Mouse (Mus musculus) stomach, embryonic 15.5 days (tissue): ENCODE data around the gene Pex5l. TPM values are rescaled to one million over a fixed set of nuclear protein-coding genes. Genes with fewer than 3 reads are reported as not detected.

Experiments
- ATAC-seq: fragments of 200-750 bp; cut with Nextera tagmentation; 2 replicates; pipeline ENCODE4 v1.8.0; 2017; ENCODE audit warnings: low read depth, moderate number of reproducible peaks, moderate TSS enrichment; ENCODE audit not compliant: insufficient read depth, low FRiP score
- H3K27ac ChIP-seq: fragments of 300-500 bp; sonication (generic); 2 replicates; pipeline ENCODE4 v1.5.1; 2015; ENCODE audit warnings: mild to moderate bottlenecking, inconsistent platforms
- H3K27me3 ChIP-seq: fragments of 300-500 bp; sonication (generic); replicated peaks from 2 replicates; pipeline ENCODE4 v1.6.1; 2015; ENCODE audit warnings: inconsistent platforms
- H3K36me3 ChIP-seq: fragments of 300-500 bp; sonication (generic); 2 replicates; pipeline ENCODE4 v1.6.1; 2015; ENCODE audit warnings: inconsistent platforms
- H3K4me1 ChIP-seq: fragments of 300-500 bp; sonication (generic); 2 replicates; pipeline ENCODE4 v1.6.1; 2015; ENCODE audit warnings: inconsistent platforms
- H3K4me2 ChIP-seq: fragments of 300-500 bp; sonication (generic); 2 replicates; pipeline ENCODE4 v1.6.1; 2015; ENCODE audit warnings: mild to moderate bottlenecking, inconsistent platforms
- H3K4me3 ChIP-seq: fragments of 300-500 bp; sonication (generic); replicated peaks from 2 replicates; pipeline ENCODE4 v1.5.1; 2015; ENCODE audit warnings: inconsistent platforms
- H3K9ac ChIP-seq: fragments of 300-500 bp; sonication (generic); 2 replicates; pipeline ENCODE4 v1.6.1; 2015; ENCODE audit warnings: inconsistent platforms
- H3K9me3 ChIP-seq: fragments of 300-500 bp; sonication (generic); 2 replicates; pipeline ENCODE4 v1.6.1; 2016; ENCODE audit warnings: inconsistent platforms
- WGBS: fragments of 180-500 bp; shearing (Covaris S2); methylation state at CpG from one replicate; pipeline ENCODE4 v1.1.7; 2015; 5-methylcytosine and 5-hydroxymethylcytosine counted together
- polyA plus RNA-seq: library from polyadenylated mRNA; unstranded; fragments of >200 nt; fragmentation: Nextera tagmentation; extraction: Ambion mirVana; gene quantifications from 2 replicates; pipeline ENCODE4 v1.2.1, GENCODE M21; 2015

Pex5l gene
- polyA plus RNA-seq, 1 experiment from 2014 or later, result 0.63 TPM

DNA sequence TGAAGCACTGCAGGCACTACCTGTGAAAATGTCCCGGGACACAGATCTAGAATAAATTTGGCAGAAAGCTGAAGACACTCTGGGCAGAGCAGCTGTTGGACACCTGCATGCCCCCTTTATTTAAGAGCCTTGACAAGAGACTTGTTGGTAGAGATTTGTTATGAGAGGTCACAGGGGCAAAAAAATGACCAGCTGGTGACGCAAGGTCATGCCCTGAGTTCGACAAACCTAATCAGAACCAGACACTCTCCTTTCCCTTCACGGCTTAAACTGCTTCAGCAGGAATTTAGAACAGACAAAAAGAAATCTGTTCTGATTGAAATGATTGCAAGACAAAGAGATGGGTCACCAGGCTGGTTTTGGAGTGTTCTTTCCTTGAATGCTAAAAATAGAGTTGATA lies 163.1 kb downstream of the Pex5l start:
- ATAC-seq, result no peak
- no peaks in the 10 kb centered on the region for H3K9me3 ChIP-seq
- whole genome bisulfite sequencing, result 50% methylated on average over 4 of the region's 4 CpGs
- H3K36me3 ChIP-seq, result no peaks in the 10 kb centered on the region
- no peak overlapping the region for H3K4me3 ChIP-seq
- no peak overlapping the region for H3K4me2 ChIP-seq
- H3K4me1 ChIP-seq, result no peaks in the 10 kb centered on the region
- H3K27me3 ChIP-seq, result no peaks in the 10 kb centered on the region
- H3K9ac ChIP-seq, result no peak overlapping the region
- H3K27ac ChIP-seq, result no peak overlapping the region

GRCm38 (mm10) chr3:32979238-32979637 lies 163.8 kb downstream of the Pex5l start:
- Histone ChIP-seq H3K27ac (no peak overlapping the region), H3K4me2 (no peak overlapping the region), H3K4me1 (no peaks in the 10 kb centered on the region), H3K4me3 (no peak overlapping the region), H3K9ac (no peak overlapping the region), H3K36me3 (no peaks in the 10 kb centered on the region), H3K9me3 (no peaks in the 10 kb centered on the region), H3K27me3 (no peaks in the 10 kb centered on the region)
- WGBS, result 59% methylated on average over 6 of the region's 6 CpGs
- ATAC-seq, result no peak

DNA sequence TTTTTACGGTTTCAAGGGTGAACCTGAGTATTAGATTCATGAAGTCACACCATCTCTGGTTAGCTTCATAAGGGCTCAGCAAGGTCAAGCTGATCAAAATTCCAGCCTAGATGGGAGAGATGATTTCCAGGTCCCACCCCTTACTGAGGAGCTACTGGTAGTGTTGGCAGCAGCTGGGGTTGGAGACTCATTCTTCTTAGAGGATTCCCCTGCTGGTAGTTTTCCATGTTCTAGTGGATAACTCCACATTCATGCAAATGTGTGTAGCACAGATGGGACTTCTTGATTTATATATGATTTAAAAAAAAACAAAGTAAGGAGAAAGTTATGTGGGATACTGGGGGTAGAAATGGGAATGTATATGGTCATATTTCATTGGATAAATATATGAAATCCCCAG lies 172.8 kb downstream of the Pex5l start:
- Histone ChIP-seq H3K4me1 (no peaks in the 10 kb centered on the region), H3K4me3 (no peak overlapping the region), H3K9ac (no peak overlapping the region), H3K27me3 (no peaks in the 10 kb centered on the region), H3K27ac (no peak overlapping the region), H3K4me2 (no peak overlapping the region), H3K9me3 (no peaks in the 10 kb centered on the region), H3K36me3 (no peaks in the 10 kb centered on the region)
- WGBS, result 83% methylated on average over 1 of the region's 1 CpGs
- no peak for ATAC-seq

GRCm38 (mm10) chr3:32968671-32969425 lies 174.2 kb downstream of the Pex5l start:
- no peak overlapping the region for H3K27ac ChIP-seq
- no peaks in the 10 kb centered on the region for H3K4me1 ChIP-seq
- no peaks in the 10 kb centered on the region for H3K36me3 ChIP-seq
- no peak overlapping the region for H3K4me3 ChIP-seq
- WGBS, result 76% methylated on average over 1 of the region's 1 CpGs
- no peaks in the 10 kb centered on the region for H3K27me3 ChIP-seq
- H3K9me3 ChIP-seq, result no peaks in the 10 kb centered on the region
- no peak overlapping the region for H3K4me2 ChIP-seq
- H3K9ac ChIP-seq, result no peak overlapping the region
- ATAC-seq, result no peak

DNA sequence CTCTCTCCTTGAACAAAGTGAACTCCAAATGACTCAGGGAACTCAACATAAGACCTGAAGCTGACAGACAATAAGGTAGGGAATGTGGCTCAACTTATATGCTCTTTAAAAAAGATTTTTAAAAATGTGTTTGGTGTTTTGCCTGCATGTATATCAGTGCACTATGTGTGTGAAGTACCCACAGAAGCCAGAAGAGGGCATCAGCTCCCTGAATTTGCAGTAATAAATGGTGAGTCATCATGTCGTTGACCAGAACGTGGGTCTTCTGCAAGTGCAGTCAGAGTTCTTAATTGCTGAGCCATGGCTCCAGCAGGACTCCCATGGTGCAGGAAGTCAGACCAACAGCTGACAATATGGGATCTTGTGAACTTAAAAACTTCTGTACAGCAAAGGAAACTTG lies 177.5 kb downstream of the Pex5l start:
- H3K4me3 ChIP-seq, result no peak overlapping the region
- no peaks in the 10 kb centered on the region for H3K4me1 ChIP-seq
- no peaks in the 10 kb centered on the region for H3K27me3 ChIP-seq
- no peak for ATAC-seq
- 5% methylated on average over 2 of the region's 2 CpGs for WGBS
- no peaks in the 10 kb centered on the region for H3K36me3 ChIP-seq
- no peak overlapping the region for H3K4me2 ChIP-seq
- no peak overlapping the region for H3K9ac ChIP-seq
- no peaks in the 10 kb centered on the region for H3K9me3 ChIP-seq
- H3K27ac ChIP-seq, result no peak overlapping the region

DNA sequence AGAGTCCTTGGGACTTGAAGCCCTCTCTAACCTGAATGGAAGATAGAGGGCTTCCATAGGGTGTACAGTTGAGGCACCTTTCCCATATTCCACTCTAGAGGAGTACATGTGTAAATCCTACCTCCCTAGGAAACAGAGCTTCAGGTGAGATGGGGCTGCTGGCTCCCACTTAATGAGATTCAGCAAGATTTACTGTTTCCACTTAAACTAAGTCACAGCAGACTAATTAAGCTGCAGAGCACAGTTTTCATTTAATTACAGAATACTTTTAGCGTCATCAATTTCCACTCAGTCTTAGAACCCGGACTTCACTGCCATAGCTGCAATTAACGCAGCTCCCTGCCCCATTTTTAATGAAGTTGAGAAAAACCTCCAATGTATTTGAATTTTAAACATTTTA lies 181.6 kb downstream of the Pex5l start:
- Histone ChIP-seq H3K27me3 (no peaks in the 10 kb centered on the region), H3K36me3 (no peaks in the 10 kb centered on the region), H3K4me3 (no peak overlapping the region), H3K27ac (no peak overlapping the region), H3K4me2 (no peak overlapping the region), H3K9me3 (no peaks in the 10 kb centered on the region), H3K9ac (no peak overlapping the region), H3K4me1 (no peaks in the 10 kb centered on the region)
- ATAC-seq, result no peak
- WGBS, result 93% methylated on average over 3 of the region's 3 CpGs

- H3K27me3 ChIP-seq, result no peaks in the 10 kb centered on the region
- H3K4me1 ChIP-seq, result no peaks in the 10 kb centered on the region
- no peak overlapping the region for H3K4me3 ChIP-seq
- no peak overlapping the region for H3K4me2 ChIP-seq
- H3K9ac ChIP-seq, result no peak overlapping the region
- no peak overlapping the region for H3K27ac ChIP-seq
- no peaks in the 10 kb centered on the region for H3K9me3 ChIP-seq
- ATAC-seq, result no peak
- 6% methylated on average over 1 of the region's 1 CpGs for WGBS
- no peaks in the 10 kb centered on the region for H3K36me3 ChIP-seq
Observed at GRCm38 (mm10) chr3:32951382-32951781, 191.7 kb downstream of the Pex5l start.

- H3K4me2 ChIP-seq, result no peak overlapping the region
Observed at GRCm38 (mm10) chr3:32947486-32947885, 195.6 kb downstream of the Pex5l start.

DNA sequence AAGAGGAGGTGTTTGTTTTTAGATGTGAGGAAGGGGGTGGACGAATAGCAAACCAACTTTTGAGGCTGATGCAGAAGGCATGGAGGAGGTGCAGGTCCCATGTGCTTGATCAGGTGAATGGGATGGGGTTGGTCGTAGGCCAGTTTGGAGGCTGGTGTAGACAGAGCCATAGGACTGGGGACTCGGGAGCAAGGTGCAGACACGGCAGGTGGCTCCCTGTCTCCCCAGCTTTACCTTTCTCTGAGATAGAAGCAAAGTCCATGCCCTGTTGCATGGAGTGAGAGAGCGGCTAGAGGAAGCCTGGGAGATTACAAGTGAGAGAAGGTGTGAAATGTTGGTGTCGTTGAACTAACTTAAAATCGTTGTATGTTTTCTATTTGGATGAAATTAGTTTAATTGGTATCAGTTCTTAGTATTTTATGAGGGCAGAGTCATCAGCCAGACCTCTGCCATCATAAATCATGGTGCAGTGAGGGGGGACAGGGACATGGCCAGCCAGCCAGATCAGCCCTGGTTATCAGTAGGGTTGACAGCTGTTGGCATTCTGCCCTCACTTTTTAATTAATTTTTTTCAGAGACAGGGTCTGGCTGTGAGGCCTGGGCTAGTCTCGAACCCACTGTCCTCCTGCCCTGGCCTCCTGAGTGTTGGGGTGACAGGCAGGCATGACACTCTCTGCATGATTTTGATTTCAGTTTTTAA lies 203.1 kb downstream of the Pex5l start:
- Histone ChIP-seq H3K4me2 (no peak overlapping the region), H3K27me3 (no peaks in the 10 kb centered on the region), H3K27ac (no peak overlapping the region), H3K9ac (no peak overlapping the region), H3K4me1 (no peaks in the 10 kb centered on the region), H3K9me3 (no peaks in the 10 kb centered on the region), H3K36me3 (no peaks in the 10 kb centered on the region), H3K4me3 (no peak overlapping the region)
- WGBS, result 55% methylated on average over 8 of the region's 8 CpGs
- no peak; the same call in 1 of the 2 replicates for ATAC-seq

More at GRCm38 (mm10) chr3:32947486-32947885, 195.6 kb downstream of the Pex5l start:
- H3K4me3 ChIP-seq, result no peak overlapping the region
- H3K9ac ChIP-seq, result no peak overlapping the region
- no peak for ATAC-seq
- H3K27me3 ChIP-seq, result no peaks in the 10 kb centered on the region
- H3K9me3 ChIP-seq, result no peaks in the 10 kb centered on the region
- H3K27ac ChIP-seq, result no peak overlapping the region
- H3K4me1 ChIP-seq, result no peaks in the 10 kb centered on the region
- no peaks in the 10 kb centered on the region for H3K36me3 ChIP-seq
- 87% methylated on average over 5 of the region's 5 CpGs for WGBS

- H3K27ac ChIP-seq, result no peak overlapping the region
- H3K4me1 ChIP-seq, result no peaks in the 10 kb centered on the region
- H3K4me2 ChIP-seq, result no peak overlapping the region
- no peaks in the 10 kb centered on the region for H3K27me3 ChIP-seq
- H3K9me3 ChIP-seq, result no peaks in the 10 kb centered on the region
- H3K4me3 ChIP-seq, result no peak overlapping the region
- no peaks in the 10 kb centered on the region for H3K36me3 ChIP-seq
- ATAC-seq, result no peak
- 85% methylated on average over 6 of the region's 6 CpGs for WGBS
- H3K9ac ChIP-seq, result no peak overlapping the region
Observed at GRCm38 (mm10) chr3:32924168-32924567, 218.9 kb downstream of the Pex5l start.

DNA sequence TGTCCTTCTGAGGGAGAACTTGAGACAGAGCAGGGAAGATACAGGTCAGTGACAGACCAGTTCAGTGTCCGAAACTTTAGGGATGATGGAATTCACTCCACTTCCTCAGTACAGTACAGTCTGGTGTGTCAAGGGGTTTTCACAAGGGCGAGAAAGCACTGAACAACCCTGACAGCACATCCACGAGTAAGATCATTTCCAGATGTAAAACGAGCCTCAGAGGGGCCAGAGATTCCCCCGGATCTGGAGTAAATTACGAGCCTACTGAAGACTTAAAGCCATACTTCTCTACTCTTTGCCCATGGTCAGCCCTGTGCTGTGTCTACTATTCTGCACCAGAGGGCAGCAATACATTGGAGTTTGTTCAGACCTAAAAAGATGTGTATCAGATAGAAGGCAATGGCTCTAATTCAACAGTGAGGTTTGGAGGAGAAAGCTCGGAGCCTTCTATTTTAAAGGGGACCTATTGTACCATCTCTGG lies 232.9 kb downstream of the Pex5l start:
- 48% methylated on average over 7 of the region's 7 CpGs for WGBS
- ATAC-seq, result no peak
- no peak overlapping the region for H3K27ac ChIP-seq
- no peaks in the 10 kb centered on the region for H3K4me1 ChIP-seq
- no peak overlapping the region for H3K9ac ChIP-seq
- no peaks in the 10 kb centered on the region for H3K27me3 ChIP-seq
- no peaks in the 10 kb centered on the region for H3K9me3 ChIP-seq
- H3K4me2 ChIP-seq, result no peak overlapping the region
- no peak overlapping the region for H3K4me3 ChIP-seq
- H3K36me3 ChIP-seq, result no peaks in the 10 kb centered on the region

DNA sequence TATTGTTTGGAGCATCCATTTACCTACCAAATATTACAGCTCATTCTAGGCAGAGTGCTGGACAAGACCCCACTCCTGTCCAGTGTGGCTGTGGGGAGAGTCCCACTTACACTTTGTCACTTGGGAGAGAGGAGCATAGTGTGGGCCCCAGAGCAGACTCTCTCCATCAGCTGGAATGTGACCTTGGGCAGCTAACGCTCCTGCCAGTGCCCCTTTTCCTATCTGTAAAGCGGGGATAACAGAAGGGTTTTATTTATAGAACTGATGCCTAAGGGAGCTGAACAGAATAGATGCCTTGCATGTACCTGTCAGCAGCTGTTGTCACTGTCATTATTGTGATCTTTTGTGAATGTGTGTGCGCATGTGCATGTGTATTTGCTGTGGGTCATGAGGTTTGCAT lies 234.6 kb downstream of the Pex5l start:
- Histone ChIP-seq H3K4me2 (no peak overlapping the region), H3K4me1 (no peaks in the 10 kb centered on the region), H3K9me3 (no peaks in the 10 kb centered on the region), H3K9ac (no peak overlapping the region), H3K36me3 (no peaks in the 10 kb centered on the region), H3K4me3 (no peak overlapping the region), H3K27me3 (no peaks in the 10 kb centered on the region), H3K27ac (no peak overlapping the region)
- no peak for ATAC-seq
- WGBS, result 75% methylated on average over 3 of the region's 3 CpGs
